Mouse (Mus musculus): ENCODE measurements around the gene Tor1aip2. TPM values are rescaled to one million over a fixed set of nuclear protein-coding genes. Genes with fewer than 3 reads are reported as not detected.

Gene Tor1aip2
- total and polyA plus RNA-seq, 3 experiments, result 28.7 to 69.5 (median 62.8) TPM

DNA sequence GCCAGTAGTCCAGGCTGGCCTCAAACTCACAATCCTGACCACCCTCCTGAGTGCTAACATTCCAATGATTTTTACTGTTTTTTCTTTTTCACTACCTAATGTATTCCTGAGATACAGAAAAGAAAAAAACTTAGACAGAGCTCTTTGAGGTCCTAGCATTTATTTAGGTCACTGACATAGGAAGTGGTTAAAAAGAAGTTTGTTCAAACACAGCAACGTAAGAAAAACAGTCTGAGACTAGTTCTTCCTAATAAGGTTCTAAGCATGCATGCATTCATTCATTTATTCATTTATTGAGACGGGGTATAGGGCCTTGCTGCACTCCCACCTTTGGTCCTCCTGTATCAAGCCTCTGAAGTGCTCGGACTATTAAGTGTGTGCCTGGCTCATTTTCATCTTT lies 7.4 kb upstream of the Tor1aip2 start:
- no peak overlapping the region for H3K27ac ChIP-seq (ENCODE audit: insufficient read depth, low read depth)
- peaks cover 33 to 71% of the 10 kb centered on the region in 2 experiments for H3K36me3 ChIP-seq (replicated peaks in 1 of 2; ENCODE audit: control insufficient read depth in 1 of 2, insufficient read depth in 1 of 2, low read length in 1 of 2)
- dilution Hi-C loops (cut with MboI; ENCODE audit: extremely low pct_ligation_motif_present, extremely low pct_unique_long_range_greater_than_20kb, low sequenced_read_pairs), result no loop called here
- peaks cover 2% of the 10 kb centered on the region; the same call in 1 of the 2 replicates for H3K79me2 ChIP-seq (replicated peaks; ENCODE audit: control insufficient read depth, extremely low read depth, insufficient read depth, poor library complexity, severe bottlenecking)
- H3K4me1 ChIP-seq (ENCODE audit: control insufficient read depth in 1 of 2, insufficient read depth in 2 of 2), result peaks cover 0 to 9% of the 10 kb centered on the region in 2 experiments; a peak in 1 of 4 replicates
- H3K9ac ChIP-seq (ENCODE audit: insufficient read depth, low read depth), result no peak overlapping the region
- H3K4me2 ChIP-seq (ENCODE audit: insufficient read depth, low read depth, poor library complexity, severe bottlenecking), result no peak overlapping the region; the same call in 1 of the 2 replicates
- H3K4me3 ChIP-seq (replicated peaks in 1 of 3; ENCODE audit: low read depth in 2 of 3, low read length in 2 of 3, poor library complexity in 1 of 3), result no peak overlapping the region
- TF ChIP-seq EP300 (IDR thresholded peaks at IDR 0.05; ENCODE audit: low read length) (no peak), MAFK (IDR thresholded peaks at IDR 0.05; ENCODE audit: insufficient replicate concordance, low read length) (no peak), ZC3H11A (IDR thresholded peaks at IDR 0.05; ENCODE audit: low read depth, low read length) (no peak), GABPA (IDR thresholded peaks at IDR 0.05; ENCODE audit: insufficient replicate concordance, low read depth, low read length) (no peak), UBTF (IDR thresholded peaks at IDR 0.05; ENCODE audit: low read depth, low read length) (no peak), RAD21 (IDR thresholded peaks at IDR 0.05; ENCODE audit: low read depth, low read length) (no peak), JUND (conservative IDR thresholded peaks at IDR 0.05; ENCODE audit: low read depth, low read length) (no peak), ZNF384 (IDR thresholded peaks at IDR 0.05; ENCODE audit: low read depth, low read length) (no peak), CHD1 (IDR thresholded peaks at IDR 0.05; ENCODE audit: low read depth, low read length) (no peak), BHLHE40 (IDR thresholded peaks at IDR 0.05; ENCODE audit: low read depth, low read length) (no peak), PAX5 (IDR thresholded peaks at IDR 0.05; ENCODE audit: low read length) (no peak), ZMIZ1 (IDR thresholded peaks at IDR 0.05; ENCODE audit: low read depth, low read length) (no peak), HCFC1 (IDR thresholded peaks at IDR 0.05; ENCODE audit: low read depth, low read length) (no peak), JUN (IDR thresholded peaks at IDR 0.05; ENCODE audit: insufficient read depth, low read depth, low read length) (no peak), CHD2 (IDR thresholded peaks at IDR 0.05; ENCODE audit: low read length) (no peak), SMC3 (IDR thresholded peaks at IDR 0.05; ENCODE audit: low read depth, low read length) (no peak), ELF1 (IDR thresholded peaks at IDR 0.05; ENCODE audit: low read depth, low read length) (no peak)
- no peaks in the 10 kb centered on the region for H3K27me3 ChIP-seq (replicated peaks)
- DNase-seq (ENCODE audit: extremely low read depth), result no peak
- in situ Hi-C loops (cut with MboI; ENCODE audit: low pct_ligation_motif_present, low pct_unique_long_range_greater_than_20kb, low sequenced_read_pairs), result no loop called here
- no peaks in the 10 kb centered on the region for H3K9me3 ChIP-seq (replicated peaks; ENCODE audit: low read length)

DNA sequence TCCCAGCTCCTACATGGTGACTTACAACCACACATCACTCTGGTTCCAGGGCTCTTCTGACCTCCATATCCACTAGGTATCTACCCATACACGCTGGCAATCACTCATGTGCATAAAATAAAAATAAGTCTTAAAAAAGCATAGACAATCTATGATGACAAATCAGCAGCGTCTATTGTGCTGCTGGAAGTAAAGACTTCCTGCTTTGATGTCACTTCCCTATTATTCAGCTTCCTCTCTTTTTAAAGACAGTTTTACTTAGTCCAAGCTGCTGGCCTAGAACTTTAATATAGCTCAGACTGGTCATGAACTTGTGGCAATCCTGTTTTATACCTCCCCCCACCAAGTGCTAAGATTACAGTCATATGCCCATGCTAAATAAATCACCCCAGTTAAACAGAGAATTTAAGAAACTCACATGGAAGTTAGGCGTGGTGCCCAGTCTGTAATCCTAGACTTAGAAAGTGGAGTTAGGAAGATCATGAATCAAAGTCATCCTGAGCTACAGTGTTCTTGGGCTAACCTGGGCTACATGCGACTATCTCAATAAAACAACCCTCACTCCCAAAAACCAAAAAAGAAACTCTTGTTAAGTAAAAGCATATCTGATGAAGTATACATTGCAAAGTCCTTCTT lies 6.7 kb upstream of the Tor1aip2 start:
- H3K4me1 ChIP-seq (ENCODE audit: control insufficient read depth in 1 of 2, insufficient read depth in 2 of 2), result peaks cover 0 to 11% of the 10 kb centered on the region in 2 experiments; a peak in 2 of 4 replicates
- no peak for TF ChIP-seq TCF12 (IDR thresholded peaks at IDR 0.05; ENCODE audit: low read depth, low read length)
- TF ChIP-seq USF1 (IDR thresholded peaks at IDR 0.05; ENCODE audit: low read depth, low read length), result no peak
- TF ChIP-seq BHLHE40 (IDR thresholded peaks at IDR 0.05; ENCODE audit: low read depth, low read length), result no peak
- TF ChIP-seq RAD21 (IDR thresholded peaks at IDR 0.05; ENCODE audit: low read depth, low read length), result no peak
- no peak for TF ChIP-seq KAT2A (IDR thresholded peaks at IDR 0.05; ENCODE audit: insufficient replicate concordance, low read length)
- TF ChIP-seq NELFE (IDR thresholded peaks at IDR 0.05; ENCODE audit: low read depth, low read length), result no peak
- no peak for TF ChIP-seq PAX5 (IDR thresholded peaks at IDR 0.05; ENCODE audit: low read length)
- no peak for TF ChIP-seq E2F4 (IDR thresholded peaks at IDR 0.05; ENCODE audit: insufficient replicate concordance, low read depth, low read length)
- TF ChIP-seq RCOR1 (conservative IDR thresholded peaks at IDR 0.05; ENCODE audit: low read depth, low read length), result no peak
- no peak for TF ChIP-seq ZC3H11A (IDR thresholded peaks at IDR 0.05; ENCODE audit: low read depth, low read length)
- TF ChIP-seq HCFC1 (IDR thresholded peaks at IDR 0.05; ENCODE audit: low read depth, low read length), result no peak
- no peak for TF ChIP-seq USF2 (conservative IDR thresholded peaks at IDR 0.05; ENCODE audit: low read depth, low read length)
- TF ChIP-seq MEF2A (IDR thresholded peaks at IDR 0.05; ENCODE audit: borderline replicate concordance, low read depth, low read length), result no peak
- no peak for TF ChIP-seq CHD1 (IDR thresholded peaks at IDR 0.05; ENCODE audit: low read depth, low read length)
- TF ChIP-seq TBP (conservative IDR thresholded peaks at IDR 0.05; ENCODE audit: low read depth, low read length), result no peak
- TF ChIP-seq SIN3A (IDR thresholded peaks at IDR 0.05; ENCODE audit: low read length), result no peak
- TF ChIP-seq IRF4 (IDR thresholded peaks at IDR 0.05; ENCODE audit: low read depth, low read length), result no peak
- no peak for TF ChIP-seq NRF1 (IDR thresholded peaks at IDR 0.05; ENCODE audit: low read depth, low read length)
- H3K4me3 ChIP-seq (replicated peaks in 1 of 3; ENCODE audit: low read depth in 2 of 3, low read length in 2 of 3, poor library complexity in 1 of 3), result no peak overlapping the region
- DNase-seq (ENCODE audit: extremely low read depth), result no peak
- dilution Hi-C loops (cut with MboI; ENCODE audit: extremely low pct_ligation_motif_present, extremely low pct_unique_long_range_greater_than_20kb, low sequenced_read_pairs) (no loop called here), in situ Hi-C loops (cut with MboI; ENCODE audit: low pct_ligation_motif_present, low pct_unique_long_range_greater_than_20kb, low sequenced_read_pairs) (no loop called here)
- H3K4me2 ChIP-seq (ENCODE audit: insufficient read depth, low read depth, poor library complexity, severe bottlenecking), result no peak overlapping the region; the same call in 1 of the 2 replicates
- H3K79me2 ChIP-seq (replicated peaks; ENCODE audit: control insufficient read depth, extremely low read depth, insufficient read depth, poor library complexity, severe bottlenecking), result peaks cover 6% of the 10 kb centered on the region; the same call in 1 of the 2 replicates
- H3K36me3 ChIP-seq (replicated peaks in 1 of 2; ENCODE audit: control insufficient read depth in 1 of 2, insufficient read depth in 1 of 2, low read length in 1 of 2), result peaks cover 37 to 73% of the 10 kb centered on the region in 2 experiments
- H3K27ac ChIP-seq (ENCODE audit: insufficient read depth, low read depth), result no peak overlapping the region
- H3K9me3 ChIP-seq (replicated peaks; ENCODE audit: low read length), result no peaks in the 10 kb centered on the region
- no peaks in the 10 kb centered on the region for H3K27me3 ChIP-seq (replicated peaks)
- no peak overlapping the region for H3K9ac ChIP-seq (ENCODE audit: insufficient read depth, low read depth)
